Mouse (Mus musculus) limb, embryonic 13.5 days (tissue): ENCODE data around the gene C030005K15Rik. TPM values are rescaled to one million over a fixed set of nuclear protein-coding genes. Genes with fewer than 3 reads are reported as not detected.
"Not testable (repeated sequence)": the region's sequence is repeated elsewhere in the genome, so short reads cannot be mapped to it uniquely, and the experiment has no call there.

Source experiments
- ATAC-seq: fragments of 200-750 bp; cut with Nextera tagmentation; 2 replicates; pipeline ENCODE4 v1.8.0; 2017; ENCODE audit warnings: low read depth, moderate number of reproducible peaks, moderate TSS enrichment; ENCODE audit not compliant: low FRiP score
- H3K27ac ChIP-seq: fragments of 300-500 bp; sonication (generic); 2 replicates; pipeline ENCODE4 v1.5.1; 2015; ENCODE audit warnings: inconsistent platforms, mild to moderate bottlenecking, moderate library complexity
- H3K27me3 ChIP-seq: fragments of 300-500 bp; sonication (generic); 2 replicates; pipeline ENCODE4 v1.6.1; 2015; ENCODE audit warnings: mild to moderate bottlenecking, inconsistent platforms
- H3K36me3 ChIP-seq: fragments of 300-500 bp; sonication (generic); 2 replicates; pipeline ENCODE4 v1.6.1; 2015; ENCODE audit warnings: inconsistent platforms, mild to moderate bottlenecking, moderate library complexity
- H3K4me1 ChIP-seq: fragments of 300-500 bp; sonication (generic); 2 replicates; pipeline ENCODE4 v1.6.1; 2015; ENCODE audit warnings: inconsistent platforms
- H3K4me2 ChIP-seq: fragments of 300-500 bp; sonication (generic); replicated peaks from 2 replicates; pipeline ENCODE4 v1.6.1; 2015; ENCODE audit warnings: inconsistent platforms, mild to moderate bottlenecking, moderate library complexity
- H3K4me3 ChIP-seq: fragments of 300-500 bp; sonication (generic); 2 replicates; pipeline ENCODE4 v1.5.1; 2015; ENCODE audit warnings: moderate library complexity, mild to moderate bottlenecking, inconsistent platforms
- H3K9ac ChIP-seq: fragments of 300-500 bp; sonication (generic); 2 replicates; pipeline ENCODE4 v1.6.1; 2015; ENCODE audit warnings: mild to moderate bottlenecking, inconsistent platforms
- H3K9me3 ChIP-seq: fragments of 300-500 bp; sonication (generic); 2 replicates; pipeline ENCODE4 v1.6.1; 2016; ENCODE audit warnings: inconsistent platforms
- WGBS: fragments of 180-500 bp; shearing (Covaris S2); methylation state at CpG from one replicate; pipeline ENCODE4 v1.1.7; 2015; 5-methylcytosine and 5-hydroxymethylcytosine counted together
- polyA plus RNA-seq: library from polyadenylated mRNA; unstranded; fragments of >200 nt; fragmentation: Nextera tagmentation; extraction: Ambion mirVana; gene quantifications from 2 replicates; pipeline ENCODE4 v1.2.1, GENCODE M21; 2015

Gene C030005K15Rik
- not detected in 2 replicates for polyA plus RNA-seq

- not testable (repeated sequence) for H3K9me3 ChIP-seq
Observed at GRCm38 (mm10) chr10:97726655-97727054, at the start of gene C030005K15Rik. TSS of gene C030005K15Rik (minus strand) at chr10:97726755.

GRCm38 (mm10) chr10:97768171-97768749 is 41.7 kb upstream of the C030005K15Rik start:
- H3K4me3 ChIP-seq: no peak overlapping the region
- H3K4me1 ChIP-seq: no peaks in the 10 kb centered on the region
- H3K27me3 ChIP-seq: no peaks in the 10 kb centered on the region
- ATAC-seq: no peak
- H3K4me2 ChIP-seq: no peak overlapping the region
- no peaks in the 10 kb centered on the region for H3K9me3 ChIP-seq
- no peak overlapping the region for H3K9ac ChIP-seq
- no peaks in the 10 kb centered on the region for H3K36me3 ChIP-seq
- 61% methylated on average over 5 of the region's 5 CpGs for WGBS
- H3K27ac ChIP-seq: no peak overlapping the region

More at GRCm38 (mm10) chr10:97726655-97727054, at the start of gene C030005K15Rik:
- H3K4me1 ChIP-seq, H3K36me3 ChIP-seq, H3K9ac ChIP-seq, H3K27me3 ChIP-seq, H3K4me2 ChIP-seq, H3K27ac ChIP-seq, H3K4me3 ChIP-seq, ATAC-seq: not testable (repeated sequence)

GRCm38 (mm10) chr10:97753821-97754220 is 27.3 kb upstream of the C030005K15Rik start:
- Histone ChIP-seq H3K4me3 (no peak overlapping the region), H3K9me3 (no peaks in the 10 kb centered on the region), H3K36me3 (no peaks in the 10 kb centered on the region), H3K27ac (no peak overlapping the region), H3K4me1 (no peaks in the 10 kb centered on the region), H3K27me3 (no peaks in the 10 kb centered on the region), H3K9ac (no peak overlapping the region), H3K4me2 (no peak overlapping the region)
- WGBS: 63% methylated on average over 4 of the region's 4 CpGs
- no peak for ATAC-seq

- WGBS: 71% methylated on average over 3 of the region's 3 CpGs
- Histone ChIP-seq H3K4me2 (no peak overlapping the region), H3K4me1 (no peaks in the 10 kb centered on the region), H3K9me3 (no peaks in the 10 kb centered on the region), H3K36me3 (no peaks in the 10 kb centered on the region), H3K27me3 (no peaks in the 10 kb centered on the region), H3K27ac (no peak overlapping the region), H3K9ac (no peak overlapping the region), H3K4me3 (no peak overlapping the region)
- ATAC-seq: no peak
Observed at GRCm38 (mm10) chr10:97747231-97747630, 20.7 kb upstream of the C030005K15Rik start.

GRCm38 (mm10) chr10:97725929-97726328 is 626 bp downstream of the C030005K15Rik start:
- H3K4me3 ChIP-seq: no peak overlapping the region
- H3K4me1 ChIP-seq: no peaks in the 10 kb centered on the region
- no peaks in the 10 kb centered on the region for H3K36me3 ChIP-seq
- no peaks in the 10 kb centered on the region for H3K27me3 ChIP-seq
- ATAC-seq: no peak
- no peak overlapping the region for H3K4me2 ChIP-seq
- 37% methylated on average over 1 of the region's 1 CpGs for WGBS
- no peak overlapping the region for H3K27ac ChIP-seq
- no peak overlapping the region for H3K9ac ChIP-seq
- H3K9me3 ChIP-seq: no peaks in the 10 kb centered on the region

- no peak overlapping the region for H3K27ac ChIP-seq
- no peaks in the 10 kb centered on the region for H3K27me3 ChIP-seq
- no peaks in the 10 kb centered on the region for H3K9me3 ChIP-seq
- WGBS: 96% methylated on average over 9 of the region's 9 CpGs
- no peak overlapping the region for H3K4me2 ChIP-seq
- no peak overlapping the region for H3K4me3 ChIP-seq
- no peak overlapping the region for H3K9ac ChIP-seq
- 0 out of 2 replicates have a peak, but pooled peaks cover 3% of the 10 kb centered on the region for H3K4me1 ChIP-seq
- ATAC-seq: no peak
- no peaks in the 10 kb centered on the region for H3K36me3 ChIP-seq
Observed at GRCm38 (mm10) chr10:97722709-97723108, 3.8 kb downstream of the C030005K15Rik start.

GRCm38 (mm10) chr10:97720625-97721024 is 5.9 kb downstream of the C030005K15Rik start:
- ATAC-seq: no peak
- no peak overlapping the region for H3K9ac ChIP-seq
- H3K27me3 ChIP-seq: no peaks in the 10 kb centered on the region
- no peak overlapping the region for H3K4me3 ChIP-seq
- H3K4me2 ChIP-seq: no peak overlapping the region
- H3K36me3 ChIP-seq: no peaks in the 10 kb centered on the region
- no peak overlapping the region for H3K27ac ChIP-seq
- no peaks in the 10 kb centered on the region for H3K9me3 ChIP-seq
- 68% methylated on average over 1 of the region's 1 CpGs for WGBS
- H3K4me1 ChIP-seq: 0 out of 2 replicates have a peak, but pooled peaks cover 3% of the 10 kb centered on the region

- Histone ChIP-seq H3K27ac (no peak overlapping the region), H3K27me3 (no peaks in the 10 kb centered on the region), H3K4me2 (no peak overlapping the region), H3K9me3 (no peaks in the 10 kb centered on the region), H3K4me1 (0 out of 2 replicates have a peak, but pooled peaks cover 3% of the 10 kb centered on the region), H3K4me3 (no peak overlapping the region), H3K9ac (no peak overlapping the region), H3K36me3 (no peaks in the 10 kb centered on the region)
- 57% methylated on average over 2 of the region's 2 CpGs for WGBS
- no peak for ATAC-seq
Observed at GRCm38 (mm10) chr10:97718021-97718420, 8.5 kb downstream of the C030005K15Rik start.

GRCm38 (mm10) chr10:97717233-97717632 is 9.3 kb downstream of the C030005K15Rik start:
- no peak for ATAC-seq

GRCm38 (mm10) chr10:97715289-97715906 is 11.2 kb downstream of the C030005K15Rik start:
- no peak overlapping the region for H3K27ac ChIP-seq
- no peak overlapping the region for H3K9ac ChIP-seq
- 91% methylated on average over 3 of the region's 3 CpGs for WGBS
- ATAC-seq: no peak
- H3K4me3 ChIP-seq: no peak overlapping the region
- no peaks in the 10 kb centered on the region for H3K9me3 ChIP-seq
- H3K4me1 ChIP-seq: 0 out of 2 replicates have a peak, but pooled peaks cover 3% of the 10 kb centered on the region
- no peaks in the 10 kb centered on the region for H3K27me3 ChIP-seq
- H3K4me2 ChIP-seq: no peak overlapping the region
- H3K36me3 ChIP-seq: no peaks in the 10 kb centered on the region

More at GRCm38 (mm10) chr10:97717233-97717632, 9.3 kb downstream of the C030005K15Rik start:
- H3K9ac ChIP-seq: no peak overlapping the region
- H3K4me2 ChIP-seq: no peak overlapping the region
- no peaks in the 10 kb centered on the region for H3K27me3 ChIP-seq
- no peaks in the 10 kb centered on the region for H3K9me3 ChIP-seq
- no peak overlapping the region for H3K27ac ChIP-seq
- WGBS: 59% methylated on average over 1 of the region's 1 CpGs
- 0 out of 2 replicates have a peak, but pooled peaks cover 3% of the 10 kb centered on the region for H3K4me1 ChIP-seq
- no peak overlapping the region for H3K4me3 ChIP-seq
- no peaks in the 10 kb centered on the region for H3K36me3 ChIP-seq

- Histone ChIP-seq H3K9ac (no peak overlapping the region), H3K27ac (no peak overlapping the region), H3K36me3 (no peaks in the 10 kb centered on the region), H3K4me2 (no peak overlapping the region), H3K4me3 (no peak overlapping the region), H3K4me1 (0 out of 2 replicates have a peak, but pooled peaks cover 3% of the 10 kb centered on the region), H3K27me3 (no peaks in the 10 kb centered on the region), H3K9me3 (no peaks in the 10 kb centered on the region)
- ATAC-seq: no peak
- WGBS: 76% methylated on average over 4 of the region's 4 CpGs
Observed at GRCm38 (mm10) chr10:97714584-97714983, 12.0 kb downstream of the C030005K15Rik start.

GRCm38 (mm10) chr10:97712687-97713086 is 13.9 kb downstream of the C030005K15Rik start:
- Histone ChIP-seq H3K27ac (no peak overlapping the region), H3K4me3 (no peak overlapping the region), H3K36me3 (no peaks in the 10 kb centered on the region), H3K9ac (no peak overlapping the region), H3K9me3 (no peaks in the 10 kb centered on the region), H3K27me3 (no peaks in the 10 kb centered on the region), H3K4me2 (no peak overlapping the region), H3K4me1 (no peaks in the 10 kb centered on the region)
- 2% methylated on average over 5 of the region's 5 CpGs for WGBS
- peak; percentile 64; the same call in 1 of the 2 replicates for ATAC-seq
